Mouse (Mus musculus) heart, embryonic 12.5 days (tissue): ENCODE data around the gene Hist1h4c. TPM values are rescaled to one million over a fixed set of nuclear protein-coding genes. Genes with fewer than 3 reads are reported as not detected.

Source experiments
- ATAC-seq: fragments of 200-750 bp; cut with Nextera tagmentation; 2 replicates; pipeline ENCODE4 v1.8.0; 2017; ENCODE audit warnings: moderate TSS enrichment, moderate library complexity; ENCODE audit not compliant: insufficient number of reproducible peaks, low FRiP score
- H3K27ac ChIP-seq: fragments of 300-500 bp; sonication (generic); 2 replicates; pipeline ENCODE4 v1.5.1; 2016; ENCODE audit warnings: mild to moderate bottlenecking, moderate library complexity; ENCODE audit not compliant: poor library complexity, severe bottlenecking
- H3K27me3 ChIP-seq: fragments of 300-500 bp; sonication (generic); replicated peaks from 2 replicates; pipeline ENCODE4 v1.6.1; 2016; ENCODE audit warnings: mild to moderate bottlenecking, moderate library complexity
- H3K36me3 ChIP-seq: fragments of 300-500 bp; sonication (generic); 2 replicates; pipeline ENCODE4 v1.6.1; 2016; ENCODE audit warnings: mild to moderate bottlenecking, moderate library complexity
- H3K4me1 ChIP-seq: fragments of 300-500 bp; sonication (generic); replicated peaks from 2 replicates; pipeline ENCODE4 v1.6.1; 2016; ENCODE audit warnings: mild to moderate bottlenecking
- H3K4me2 ChIP-seq: fragments of 300-500 bp; sonication (generic); 2 replicates; pipeline ENCODE4 v1.6.1; 2016; ENCODE audit warnings: mild to moderate bottlenecking, moderate library complexity
- H3K4me3 ChIP-seq: fragments of 300-500 bp; sonication (generic); 2 replicates; pipeline ENCODE4 v1.5.1; 2016; ENCODE audit warnings: mild to moderate bottlenecking
- H3K9ac ChIP-seq: fragments of 300-500 bp; sonication (generic); 2 replicates; pipeline ENCODE4 v1.6.1; 2016; ENCODE audit warnings: mild to moderate bottlenecking, moderate library complexity
- H3K9me3 ChIP-seq: fragments of 300-500 bp; sonication (generic); replicated peaks from 2 replicates; pipeline ENCODE4 v1.6.1; 2016; ENCODE audit warnings: mild to moderate bottlenecking, moderate library complexity
- WGBS: fragments of 180-500 bp; shearing (Covaris S2); methylation state at CpG from one replicate; pipeline ENCODE4 v1.1.7; 2016; 5-methylcytosine and 5-hydroxymethylcytosine counted together
- microRNA-seq: library from miRNA; unstranded; fragments of <30 nt; microRNA quantifications from one replicate; pipeline ENCODE4, GENCODE M21; 2017
- polyA plus RNA-seq: library from polyadenylated mRNA; unstranded; fragments of >200 nt; fragmentation: Nextera tagmentation; extraction: Ambion mirVana; gene quantifications from 2 replicates; pipeline ENCODE4 v1.2.1, GENCODE M21; 2016

The Hist1h4c gene
- polyA plus RNA-seq, 1 experiment from 2014 or later: 3.5 TPM

GRCm38 (mm10) chr13:23682623-23682946 is 15.7 kb downstream of the Hist1h4c start:
- no peak for ATAC-seq
- 45% methylated on average over 1 of the region's 1 CpGs for WGBS
- H3K27ac ChIP-seq: peak overlapping the region; percentile 96

GRCm38 (mm10) chr13:23681990-23682582 is 16.2 kb downstream of the Hist1h4c start:
- H3K36me3 ChIP-seq: no peaks in the 10 kb centered on the region
- no peaks in the 10 kb centered on the region for H3K9me3 ChIP-seq
- 82% methylated on average over 6 of the region's 6 CpGs for WGBS
- H3K9ac ChIP-seq: no peak overlapping the region
- H3K4me3 ChIP-seq: no peak overlapping the region
- no peak for ATAC-seq
- H3K4me1 ChIP-seq: peaks cover 13% of the 10 kb centered on the region
- no peak overlapping the region for H3K4me2 ChIP-seq
- no peak overlapping the region for H3K27ac ChIP-seq
- no peaks in the 10 kb centered on the region for H3K27me3 ChIP-seq

More at GRCm38 (mm10) chr13:23682623-23682946, 15.7 kb downstream of the Hist1h4c start:
- H3K9ac ChIP-seq: peak overlapping the region; percentile 72
- peaks cover 13% of the 10 kb centered on the region for H3K4me1 ChIP-seq
- peak overlapping the region; percentile 69 for H3K4me2 ChIP-seq
- H3K4me3 ChIP-seq: peak overlapping the region; percentile 48
- no peaks in the 10 kb centered on the region for H3K27me3 ChIP-seq
- no peaks in the 10 kb centered on the region for H3K9me3 ChIP-seq
- no peaks in the 10 kb centered on the region for H3K36me3 ChIP-seq

- Histone ChIP-seq H3K27ac (no peak overlapping the region), H3K9me3 (no peaks in the 10 kb centered on the region), H3K9ac (no peak overlapping the region), H3K4me1 (no peaks in the 10 kb centered on the region), H3K4me3 (no peak overlapping the region), H3K27me3 (no peaks in the 10 kb centered on the region), H3K4me2 (no peak overlapping the region), H3K36me3 (no peaks in the 10 kb centered on the region)
- ATAC-seq: no peak
- WGBS: 45% methylated on average over 3 of the region's 3 CpGs
Measured at GRCm38 (mm10) chr13:23662536-23662935, 35.7 kb downstream of the Hist1h4c start.

GRCm38 (mm10) chr13:23659636-23660366 is 38.5 kb downstream of the Hist1h4c start:
- 58% methylated on average over 6 of the region's 6 CpGs for WGBS

More at GRCm38 (mm10) chr13:23659636-23660366, 38.5 kb downstream of the Hist1h4c start:
- Histone ChIP-seq H3K4me1 (no peaks in the 10 kb centered on the region), H3K4me3 (no peak overlapping the region), H3K4me2 (no peak overlapping the region), H3K27me3 (no peaks in the 10 kb centered on the region), H3K9ac (no peak overlapping the region), H3K36me3 (no peaks in the 10 kb centered on the region), H3K27ac (no peak overlapping the region), H3K9me3 (no peaks in the 10 kb centered on the region)
- ATAC-seq: no peak

Small RNA genes lying within 50 kb of the gene (microRNA-seq; reads per million reads assigned to microRNA genes)
- not detected for gene Gm44314
- not detected for gene Gm44350

Other genes with a start within 250 kb of the Hist1h4c start
- 2.6 and 2.9 TPM in 2 replicates for gene Btn1a1, start 232.6 kb downstream of the Hist1h4c start, polyA plus RNA-seq
- 0.45 and 0.58 TPM in 2 replicates for gene Btn2a2, start 209.6 kb downstream of the Hist1h4c start, polyA plus RNA-seq
- gene Hist1h4h, start 167.4 kb downstream of the Hist1h4c start, polyA plus RNA-seq: 4.4 and 5.2 TPM in 2 replicates
- gene Hist1h2af, start 164.5 kb downstream of the Hist1h4c start, polyA plus RNA-seq: 2.7 and 7.0 TPM in 2 replicates
- 3.9 and 4.0 TPM in 2 replicates for gene Hist1h3g, start 163.0 kb downstream of the Hist1h4c start, polyA plus RNA-seq
- gene Hist1h2bh, start 155.1 kb downstream of the Hist1h4c start, polyA plus RNA-seq: 0.26 and 0.28 TPM in 2 replicates
- 0.32 and 0.36 TPM in 2 replicates for gene Hist1h3f, start 154.4 kb downstream of the Hist1h4c start, polyA plus RNA-seq
- 0.95 TPM in 1 of 2 replicates, not detected in the other for gene Hist1h4f, start 146.8 kb downstream of the Hist1h4c start, polyA plus RNA-seq
- 0.21 and 0.26 TPM in 2 replicates for gene Hist1h1d, start 145.2 kb downstream of the Hist1h4c start, polyA plus RNA-seq
- gene Hist1h3e, start 136.1 kb downstream of the Hist1h4c start, polyA plus RNA-seq: 1.7 and 2.1 TPM in 2 replicates
- 40.3 and 45.8 TPM in 2 replicates for gene Hist1h2ae, start 127.2 kb downstream of the Hist1h4c start, polyA plus RNA-seq
- gene Hist1h2bg, start 127.1 kb downstream of the Hist1h4c start, polyA plus RNA-seq: 4.5 and 4.8 TPM in 2 replicates
- 1.5 and 2.0 TPM in 2 replicates for gene Hist1h2bf, start 124.3 kb downstream of the Hist1h4c start, polyA plus RNA-seq
- 1.1 and 2.3 TPM in 2 replicates for gene Hist1h2ad, start 124.1 kb downstream of the Hist1h4c start, polyA plus RNA-seq
- gene Hist1h3d, start 122.7 kb downstream of the Hist1h4c start, polyA plus RNA-seq: 1.4 and 1.6 TPM in 2 replicates
- 43.5 and 46.9 TPM in 2 replicates for gene Hist1h4d, start 116.9 kb downstream of the Hist1h4c start, polyA plus RNA-seq
- gene Hist1h2be, start 77.3 kb downstream of the Hist1h4c start, polyA plus RNA-seq: 1.2 and 2.0 TPM in 2 replicates
- gene Hist1h1e, start 75.9 kb downstream of the Hist1h4c start, polyA plus RNA-seq: 10.6 and 11.6 TPM in 2 replicates
- 0.70 and 0.78 TPM in 2 replicates for gene Hist1h2ac, start 14.5 kb downstream of the Hist1h4c start, polyA plus RNA-seq
- gene Hist1h2bc, start 14.3 kb downstream of the Hist1h4c start, polyA plus RNA-seq: 43.6 and 49.5 TPM in 2 replicates
- not detected in 2 replicates for gene Hist1h1t, start 2.6 kb downstream of the Hist1h4c start, polyA plus RNA-seq
- 10.5 and 13.2 TPM in 2 replicates for gene Hfe, start 12.4 kb upstream of the Hist1h4c start, polyA plus RNA-seq
- gene Hist1h1c, start 40.4 kb upstream of the Hist1h4c start, polyA plus RNA-seq: 36.5 and 41.9 TPM in 2 replicates
- gene Hist1h3c, start 47.1 kb upstream of the Hist1h4c start, polyA plus RNA-seq: 3.0 and 5.1 TPM in 2 replicates
- 0.88 and 1.4 TPM in 2 replicates for gene Hist1h2bb, start 48.3 kb upstream of the Hist1h4c start, polyA plus RNA-seq
- 16.7 and 20.9 TPM in 2 replicates for gene Hist1h2ab, start 52.7 kb upstream of the Hist1h4c start, polyA plus RNA-seq
- 3.4 and 3.5 TPM in 2 replicates for gene Hist1h3b, start 53.8 kb upstream of the Hist1h4c start, polyA plus RNA-seq
- gene Hist1h4b, start 58.6 kb upstream of the Hist1h4c start, polyA plus RNA-seq: 2.1 and 2.3 TPM in 2 replicates
- gene Hist1h4a, start 62.8 kb upstream of the Hist1h4c start, polyA plus RNA-seq: not detected in 2 replicates
- gene Hist1h3a, start 63.9 kb upstream of the Hist1h4c start, polyA plus RNA-seq: 1.7 and 3.5 TPM in 2 replicates
- 0.54 and 1.4 TPM in 2 replicates for gene Hist1h1a, start 65.2 kb upstream of the Hist1h4c start, polyA plus RNA-seq
- gene Trim38, start 71.5 kb upstream of the Hist1h4c start, polyA plus RNA-seq: 0.13 TPM in 1 of 2 replicates, not detected in the other
- gene Slc17a2, start 108.5 kb upstream of the Hist1h4c start, polyA plus RNA-seq: not detected in 2 replicates
- not detected in 2 replicates for gene Slc17a3, start 141.0 kb upstream of the Hist1h4c start, polyA plus RNA-seq
- gene Slc17a1, start 169.3 kb upstream of the Hist1h4c start, polyA plus RNA-seq: not detected in 2 replicates
- not detected in 2 replicates for gene Slc17a4, start 216.6 kb upstream of the Hist1h4c start, polyA plus RNA-seq
- gene Hist1h2ba, start 235.7 kb upstream of the Hist1h4c start, polyA plus RNA-seq: not detected in 2 replicates
- not detected in 2 replicates for gene Hist1h2aa, start 236.0 kb upstream of the Hist1h4c start, polyA plus RNA-seq